Mouse (Mus musculus) urinary bladder, adult 18-20 months (tissue): ENCODE data around the gene Parg.

Experiments used
- DNase-seq, 2 experiments: peaks; one replicate each; pipeline ENCODE4 v3.0.0; 2022; ENCODE audit warnings: low spot score in 2 of 2, mixed read lengths in 2 of 2

Gene Parg

DNA sequence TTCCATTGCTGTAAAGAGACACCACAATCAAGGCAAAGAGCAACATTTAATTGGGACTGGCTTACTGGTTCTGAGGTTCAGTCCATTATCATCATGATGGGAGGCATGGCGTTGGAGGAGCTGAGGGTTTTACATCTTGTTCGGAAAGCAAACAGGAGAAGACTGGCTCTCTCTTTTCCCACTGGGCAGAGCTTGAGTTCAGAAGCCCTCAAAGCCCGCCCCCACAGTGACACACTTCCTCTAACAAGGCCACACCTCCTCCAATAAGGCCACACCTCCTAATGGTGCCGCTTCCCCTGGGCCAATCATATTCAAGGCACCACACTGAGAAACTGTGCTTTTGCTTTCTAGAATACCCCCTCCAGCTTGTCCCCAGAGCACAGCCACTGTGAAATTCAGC, 116.1 kb downstream of the Parg start:
- no peak for DNase-seq

DNA sequence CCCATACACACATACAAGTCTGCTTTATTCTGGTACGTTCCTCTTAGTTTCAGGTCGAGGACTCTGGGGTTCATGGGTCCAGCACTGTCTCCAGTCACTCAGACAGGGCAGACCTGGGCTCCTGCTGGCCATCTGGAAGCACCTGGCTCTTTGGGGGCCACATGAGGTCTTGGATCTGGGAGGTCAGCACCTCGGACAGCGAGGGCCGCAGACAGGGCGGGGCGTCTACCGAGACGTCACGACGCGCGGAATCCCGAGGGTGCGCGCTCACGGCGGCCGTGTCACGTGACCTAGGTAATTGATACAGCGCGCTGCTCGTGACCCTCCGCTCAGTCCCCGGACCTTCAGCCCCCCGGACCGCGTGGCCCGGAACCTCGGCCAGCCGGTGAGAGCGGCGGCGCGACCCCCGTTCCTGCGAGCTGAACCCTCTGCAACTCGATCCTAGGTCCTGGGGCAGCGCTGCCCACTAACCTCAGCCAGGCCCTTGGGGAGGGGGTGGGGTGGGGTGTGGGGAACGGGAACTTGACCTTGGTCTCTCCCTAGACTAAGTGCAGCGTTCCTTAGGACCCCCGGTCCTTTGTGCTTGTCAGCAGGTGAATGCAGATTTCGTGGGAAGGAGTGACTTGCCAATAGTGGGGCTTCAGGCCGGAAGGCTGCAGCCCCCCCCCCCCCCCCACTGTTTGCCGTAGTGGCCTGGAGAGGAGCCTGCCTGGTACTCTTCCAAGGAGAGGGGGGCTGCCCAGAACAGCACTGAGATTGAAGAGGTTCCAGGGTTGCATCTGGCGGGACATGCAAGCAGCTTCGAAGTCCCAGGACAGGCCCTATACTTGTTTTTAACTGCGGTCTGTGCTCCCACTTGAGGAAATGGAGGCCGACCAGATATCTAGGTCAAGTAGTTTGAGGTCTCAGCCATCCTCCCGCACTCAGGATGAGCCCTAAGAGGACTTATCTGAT, 120.3 kb downstream of the Parg start, which contains the start of gene Ogdhl:
Ogdhl (plus strand) TSS at position 288 of the 954 bp plus-strand sequence.
- DNase-seq: peak; percentile 15 to 30

DNA sequence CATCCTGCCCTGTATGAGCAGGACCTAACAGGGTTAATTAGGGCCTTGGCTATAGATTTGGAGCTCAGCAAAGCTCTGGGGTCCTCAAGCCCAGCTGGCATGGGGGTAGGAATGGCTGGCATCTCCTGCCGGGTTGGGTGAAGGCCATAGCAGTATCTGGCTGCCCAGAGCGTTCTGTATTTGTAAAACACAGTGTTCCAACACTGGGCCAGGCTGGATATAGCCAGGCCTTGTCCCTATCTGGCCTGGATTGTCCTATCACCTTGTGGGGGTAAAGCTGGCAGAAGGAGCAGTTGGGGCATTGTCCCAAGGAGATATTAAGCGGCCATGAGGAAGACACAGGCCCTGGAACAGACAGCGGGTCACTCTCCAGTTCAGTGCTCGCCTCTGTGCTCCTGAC, 121.5 kb downstream of the Parg start:
- DNase-seq: no peak

DNA sequence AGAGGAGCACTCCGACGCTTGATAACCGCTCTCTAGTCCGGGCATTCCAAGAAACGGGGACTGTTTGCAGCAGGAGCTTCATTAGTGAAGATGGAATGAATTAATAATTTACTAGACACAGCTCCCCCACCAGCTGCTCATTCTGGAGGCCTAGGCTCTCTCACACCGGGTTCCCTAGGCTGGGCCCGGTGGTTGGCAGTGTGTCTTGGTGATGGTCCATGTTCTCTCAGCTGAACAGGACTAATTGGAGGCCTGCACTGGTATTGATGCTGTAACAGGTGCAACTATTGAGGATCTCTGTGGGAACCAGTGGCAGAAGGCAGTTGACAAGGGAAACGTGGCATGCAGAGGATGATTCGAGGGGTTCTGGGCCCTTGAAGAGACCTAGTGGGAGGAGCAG, 125.6 kb downstream of the Parg start:
- no peak for DNase-seq

DNA sequence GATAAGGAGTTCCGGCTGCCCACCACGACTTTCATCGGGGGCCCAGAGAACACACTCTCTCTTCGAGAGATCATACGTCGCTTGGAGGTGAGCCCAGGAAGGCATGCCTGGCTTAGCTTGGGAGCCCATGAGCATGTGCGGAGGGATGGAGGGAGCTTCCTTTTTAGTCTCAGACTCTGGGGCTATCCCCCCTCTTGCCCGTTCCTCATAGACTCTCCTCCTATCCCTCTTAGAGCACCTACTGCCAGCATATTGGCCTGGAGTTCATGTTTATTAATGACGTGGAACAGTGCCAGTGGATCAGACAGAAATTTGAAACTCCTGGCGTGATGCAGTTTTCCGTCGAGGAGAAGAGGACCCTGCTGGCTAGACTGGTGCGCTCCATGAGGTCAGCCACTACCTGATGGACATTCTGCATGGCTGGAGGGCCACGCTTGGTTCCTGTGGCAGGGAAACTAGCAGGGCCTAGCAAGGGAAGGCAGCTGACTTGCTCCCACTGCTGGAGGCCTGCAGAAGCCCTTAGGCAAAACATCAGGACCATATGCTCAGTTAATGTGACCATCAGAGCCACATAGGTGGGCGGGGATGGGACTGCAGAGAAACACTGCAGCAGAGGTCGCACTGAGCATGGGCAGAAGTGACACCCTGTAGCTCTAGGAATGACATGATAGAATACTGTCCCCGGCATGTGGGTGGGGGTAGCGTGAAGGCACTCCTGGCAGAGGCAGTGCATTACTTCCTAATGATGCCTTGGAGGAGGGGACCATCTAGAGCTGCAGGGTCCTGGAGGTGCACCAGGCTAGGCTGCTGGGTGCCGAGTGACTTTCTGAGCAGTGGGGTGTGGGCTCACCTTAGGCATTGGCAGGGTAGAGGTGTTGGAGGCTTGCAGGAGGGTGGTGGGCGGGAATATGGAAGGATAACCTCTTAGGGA, 131.0 kb downstream of the Parg start:
- no peak for DNase-seq

DNA sequence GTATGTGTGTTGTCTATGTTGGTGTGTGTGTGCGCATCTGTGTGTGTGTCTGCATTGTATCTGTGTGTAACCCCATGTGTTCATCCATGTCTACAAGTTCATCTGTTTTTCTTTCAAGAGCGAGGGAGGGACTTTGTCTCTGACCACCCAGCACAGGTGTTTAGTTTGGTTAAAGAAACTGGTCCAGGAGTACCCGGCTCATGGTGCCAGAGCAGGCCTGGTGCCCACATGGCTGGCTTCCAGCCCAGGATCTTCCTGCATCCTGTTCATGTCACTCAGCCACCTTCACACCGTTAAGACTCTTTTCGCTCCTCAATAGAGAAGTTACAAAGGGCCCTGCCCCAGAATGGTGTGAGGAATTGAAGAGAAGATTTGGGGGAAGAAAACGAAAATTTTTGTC, 134.3 kb downstream of the Parg start:
- no peak for DNase-seq

DNA sequence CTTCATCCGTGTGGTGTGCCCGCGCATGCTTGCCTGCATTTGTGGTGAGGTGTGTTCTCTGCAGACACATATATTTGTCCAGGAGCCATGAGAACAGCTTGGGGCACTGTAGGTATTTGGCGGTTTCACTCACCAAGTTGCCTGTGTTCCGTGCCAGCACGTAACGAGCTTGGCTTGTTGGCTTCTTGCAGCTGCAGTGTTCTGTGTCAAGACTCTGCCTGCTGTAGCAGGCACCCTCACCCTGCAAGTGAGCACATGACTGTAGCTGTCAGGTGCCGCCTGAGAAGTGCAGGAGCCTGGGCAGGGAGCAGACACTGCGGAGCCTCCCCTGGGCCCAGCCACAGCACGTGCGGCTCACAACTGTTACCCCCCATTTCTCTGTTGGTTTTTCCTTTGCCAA, 134.8 kb downstream of the Parg start:
- DNase-seq: no peak

DNA sequence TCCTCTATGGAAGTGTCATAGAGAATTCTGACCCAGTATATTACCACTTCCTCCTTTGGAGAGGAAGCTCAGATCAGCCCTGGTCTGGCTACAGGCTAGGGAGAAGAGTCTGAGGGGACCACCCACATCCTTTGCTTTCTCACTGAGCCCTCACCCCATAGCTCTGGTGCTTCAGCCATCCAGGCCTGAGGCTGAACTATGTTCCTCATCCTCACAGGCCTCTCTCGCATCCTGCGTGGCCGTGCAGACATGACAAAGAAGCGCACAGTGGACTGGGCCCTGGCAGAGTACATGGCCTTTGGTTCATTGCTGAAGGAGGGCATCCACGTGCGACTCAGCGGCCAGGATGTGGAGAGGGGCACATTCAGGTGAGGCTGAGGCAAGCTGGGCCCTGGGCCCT, 140.1 kb downstream of the Parg start:
- DNase-seq: no peak

DNA sequence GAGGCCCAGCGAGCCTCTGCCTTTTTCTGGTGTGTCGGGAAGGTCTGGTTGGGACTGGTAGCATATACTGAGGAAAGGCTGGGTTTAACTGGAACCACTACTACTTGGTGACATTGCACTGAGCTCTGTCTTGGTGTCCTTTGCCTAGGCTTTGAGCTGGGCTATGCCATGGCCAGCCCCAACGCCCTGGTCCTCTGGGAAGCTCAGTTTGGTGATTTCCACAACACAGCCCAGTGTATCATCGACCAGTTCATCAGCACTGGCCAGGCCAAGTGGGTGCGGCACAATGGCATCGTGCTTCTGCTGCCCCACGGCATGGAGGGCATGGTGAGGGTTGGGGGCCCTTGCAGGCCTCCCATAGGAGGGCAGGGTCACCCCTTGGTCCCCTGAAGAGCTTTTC, 142.4 kb downstream of the Parg start:
- DNase-seq: no peak

DNA sequence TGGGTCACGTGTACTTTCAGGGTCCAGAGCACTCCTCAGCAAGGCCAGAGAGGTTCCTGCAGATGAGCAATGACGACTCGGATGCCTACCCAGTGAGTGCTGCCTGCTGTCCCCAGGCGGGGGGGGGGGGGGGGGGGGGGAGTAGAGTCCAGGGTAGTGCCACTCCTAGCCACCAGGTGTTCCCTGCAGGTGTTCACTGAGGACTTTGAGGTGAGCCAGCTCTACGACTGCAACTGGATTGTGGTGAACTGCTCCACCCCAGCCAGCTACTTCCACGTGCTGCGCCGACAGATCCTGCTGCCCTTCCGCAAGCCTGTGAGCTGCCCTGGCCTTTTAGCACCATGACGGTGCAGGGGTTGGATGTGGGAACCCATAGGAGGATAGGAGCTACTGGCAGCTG, 142.9 kb downstream of the Parg start:
- DNase-seq: no peak
